Mouse (Mus musculus): ENCODE measurements around the gene Dgkq.

Gene Dgkq

DNA sequence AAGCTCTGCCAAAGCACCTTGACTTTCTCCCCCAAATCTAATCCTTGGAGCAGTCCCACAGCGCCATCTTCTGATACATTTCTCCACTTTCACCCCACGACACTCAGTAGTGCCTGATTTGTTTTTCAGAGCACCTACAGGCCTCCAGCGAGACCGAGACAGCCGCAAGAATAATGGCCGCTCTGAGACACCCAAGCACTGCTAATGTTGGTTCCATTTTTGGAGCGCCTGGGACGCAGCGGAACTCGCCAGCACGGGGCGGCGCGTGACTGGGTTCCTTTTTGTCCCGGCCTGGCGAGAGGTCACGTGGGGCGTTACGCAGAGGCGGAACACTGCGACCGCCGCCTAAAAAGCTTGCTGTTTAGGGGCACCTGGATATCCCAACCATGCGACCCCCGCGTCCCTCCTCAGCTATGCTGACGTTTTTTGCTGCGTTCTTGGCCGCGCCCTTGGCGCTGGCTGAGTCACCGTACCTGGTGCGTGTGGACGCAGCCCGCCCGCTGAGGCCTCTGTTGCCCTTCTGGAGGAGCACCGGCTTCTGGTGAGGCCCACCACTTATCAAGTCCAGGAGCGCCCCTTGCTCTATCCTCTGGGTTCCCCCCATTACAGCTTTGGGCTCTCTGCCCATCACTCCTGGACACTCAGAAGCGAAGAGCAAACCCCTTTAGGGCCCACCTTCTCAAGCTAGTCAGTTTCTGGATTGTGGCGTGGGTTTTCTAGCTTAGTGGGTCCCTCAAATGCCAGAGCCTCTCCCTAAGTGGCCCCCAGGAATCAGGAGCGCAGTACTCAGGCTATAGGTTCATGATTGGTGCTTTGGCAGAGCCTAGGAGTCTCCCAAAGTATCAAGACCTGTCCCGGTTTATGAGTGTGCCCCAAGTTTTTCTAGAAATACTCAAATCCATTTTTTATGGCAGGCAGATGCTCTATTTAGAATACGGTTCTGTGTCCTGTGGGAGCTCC is at the start of gene Dgkq:
Gene Dgkq, minus strand, starts transcription at position 696 of the 960 bp plus-strand sequence.
- peak; percentile 94 for DNase-seq

GRCm38 (mm10) chr5:108718051-108718450 is 48.6 kb upstream of the Dgkq start:
- no peak for DNase-seq

- DNase-seq: no peak
Measured at GRCm38 (mm10) chr5:108715974-108716373, 46.5 kb upstream of the Dgkq start.

DNA sequence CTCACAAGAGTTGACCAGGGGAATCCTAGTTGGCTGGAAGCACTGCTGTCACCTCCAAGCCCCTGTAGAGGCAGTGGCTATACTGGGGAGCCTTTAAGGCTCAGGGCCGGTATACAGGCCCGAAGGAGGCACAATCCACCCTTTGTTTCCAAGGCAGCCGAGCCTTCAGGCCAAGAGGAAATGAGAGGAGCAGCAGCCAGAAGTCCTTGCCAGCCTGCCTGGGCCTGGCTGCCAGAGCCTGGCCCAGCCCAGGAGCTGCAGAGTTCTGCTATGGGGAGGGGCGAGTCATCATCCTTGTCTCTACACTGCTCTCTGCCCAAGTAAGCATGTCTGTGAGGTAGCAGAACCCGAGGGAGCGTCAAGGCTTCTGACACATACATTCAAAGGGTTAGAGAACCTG is 44.7 kb upstream of the Dgkq start:
- DNase-seq: no peak

GRCm38 (mm10) chr5:108713691-108714090 is 44.2 kb upstream of the Dgkq start:
- DNase-seq: no peak

DNA sequence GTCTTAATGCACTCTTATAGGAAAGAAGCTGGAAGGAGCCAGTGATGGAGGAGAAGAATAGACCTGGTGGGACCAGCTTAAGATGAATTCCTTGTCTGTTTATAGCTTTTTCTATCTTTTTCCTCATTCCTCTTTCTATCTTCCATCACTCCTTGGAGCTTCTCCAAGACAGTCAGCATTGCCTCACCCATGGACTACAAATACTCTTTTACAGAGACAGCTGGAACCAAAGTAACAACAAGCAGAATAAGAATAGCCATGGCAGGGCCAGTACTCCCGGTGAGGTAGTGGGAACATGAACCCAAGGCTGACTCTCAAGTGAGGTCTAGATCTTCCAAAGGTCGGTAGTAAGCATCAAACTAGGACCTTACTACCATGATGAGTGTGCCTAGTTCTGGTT is 43.6 kb upstream of the Dgkq start:
- DNase-seq: no peak

- no peak for DNase-seq
Measured at GRCm38 (mm10) chr5:108711968-108712367, 42.5 kb upstream of the Dgkq start.

- DNase-seq: no peak
Measured at GRCm38 (mm10) chr5:108708981-108709731, 39.7 kb upstream of the Dgkq start.

DNA sequence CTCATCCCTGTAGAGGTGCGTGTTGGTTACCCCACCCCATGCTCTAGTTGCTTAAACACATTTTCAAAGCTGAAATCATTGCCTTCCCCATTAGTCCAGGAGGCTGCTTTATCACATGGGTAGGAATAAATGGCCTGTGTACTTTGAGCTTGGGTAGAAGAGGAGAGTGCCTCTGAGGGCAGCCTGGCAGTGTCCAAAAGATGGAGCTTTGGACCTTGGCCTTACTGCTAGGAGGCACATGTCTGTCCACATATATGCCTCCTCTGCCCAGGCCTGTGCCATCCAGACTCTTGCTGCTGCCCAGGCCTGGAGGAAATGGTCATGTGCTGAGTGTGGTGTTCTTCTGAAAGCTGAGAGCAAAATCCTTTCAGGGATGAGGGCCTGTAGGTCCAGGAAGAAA is 38.9 kb upstream of the Dgkq start:
- DNase-seq: peak; percentile 50

GRCm38 (mm10) chr5:108707758-108708157 is 38.3 kb upstream of the Dgkq start:
- DNase-seq: no peak

DNA sequence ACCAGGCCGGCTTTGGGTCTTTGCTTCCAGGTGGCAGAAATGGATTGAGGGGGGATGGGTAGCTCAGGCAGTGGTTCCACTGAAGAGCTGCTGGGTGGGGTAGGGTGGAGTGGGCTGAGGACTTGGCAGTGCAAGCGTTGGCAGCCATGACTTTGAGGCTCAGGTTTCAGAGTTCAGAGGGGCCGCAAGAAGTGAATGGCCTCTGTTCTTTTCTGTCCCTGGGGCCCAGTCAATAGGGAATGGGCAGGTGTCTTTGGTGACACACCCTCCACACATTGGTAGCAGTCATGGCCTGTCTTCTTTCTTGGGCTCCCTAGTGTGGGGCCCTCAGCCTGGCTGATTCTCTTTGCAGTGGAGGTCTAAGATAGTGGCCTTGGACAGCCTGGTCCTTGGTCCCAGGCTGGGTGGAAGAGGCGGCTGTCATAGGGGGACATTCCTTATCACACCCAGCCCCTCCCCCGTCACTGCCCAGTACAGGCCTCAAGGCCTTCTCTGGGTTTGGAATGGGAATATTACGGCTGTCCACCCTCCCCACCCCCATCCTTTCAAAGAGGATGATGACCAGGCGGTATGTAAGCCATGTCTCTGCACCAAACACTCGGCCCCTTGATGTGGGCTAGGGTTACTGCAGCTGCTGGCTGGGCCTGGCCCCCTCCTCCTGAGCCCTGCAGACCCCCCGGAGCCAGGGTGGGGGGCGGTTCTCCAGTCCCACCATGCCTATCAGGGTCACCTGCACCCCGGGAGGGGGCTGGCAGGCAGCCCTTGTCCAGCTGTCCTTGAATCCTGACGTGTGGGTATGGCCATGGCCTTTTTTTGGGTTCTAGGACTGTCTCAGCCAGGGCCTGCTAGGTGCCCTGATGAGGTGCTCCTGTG is 34.5 kb upstream of the Dgkq start:
- no peak for DNase-seq

DNA sequence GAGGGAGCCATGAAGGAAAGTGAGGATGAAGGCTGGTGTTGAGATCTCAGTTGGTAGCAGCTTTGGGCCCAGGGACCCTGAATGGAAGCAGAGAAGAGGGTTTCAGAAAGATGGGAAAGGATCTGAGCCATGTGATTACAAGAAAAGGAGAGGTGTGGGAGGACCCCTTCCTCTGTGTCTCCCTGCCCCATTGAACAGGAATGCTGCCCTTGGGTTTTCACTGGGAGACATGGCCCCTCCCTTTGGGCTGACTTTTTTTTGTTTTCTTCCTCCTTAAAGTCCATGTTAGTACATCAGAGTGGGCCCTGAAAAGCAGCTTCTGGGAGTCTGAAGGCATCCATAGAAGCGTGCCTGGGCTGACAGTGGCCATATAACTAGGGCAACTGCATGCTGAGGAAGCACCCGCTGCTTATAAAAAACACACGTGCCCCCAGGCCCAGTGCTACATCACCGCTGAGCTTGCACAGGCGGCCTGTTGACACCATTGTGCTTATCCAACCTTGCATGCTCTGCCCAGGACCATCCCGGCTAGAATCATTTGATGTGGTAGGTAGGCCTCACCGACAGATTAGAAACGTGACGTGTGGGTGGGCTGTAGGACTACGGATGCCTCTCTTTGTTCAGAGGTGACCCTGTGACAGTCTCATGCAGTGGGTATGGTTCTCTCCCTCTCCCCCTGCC is 32.0 kb upstream of the Dgkq start:
- no peak for DNase-seq

DNA sequence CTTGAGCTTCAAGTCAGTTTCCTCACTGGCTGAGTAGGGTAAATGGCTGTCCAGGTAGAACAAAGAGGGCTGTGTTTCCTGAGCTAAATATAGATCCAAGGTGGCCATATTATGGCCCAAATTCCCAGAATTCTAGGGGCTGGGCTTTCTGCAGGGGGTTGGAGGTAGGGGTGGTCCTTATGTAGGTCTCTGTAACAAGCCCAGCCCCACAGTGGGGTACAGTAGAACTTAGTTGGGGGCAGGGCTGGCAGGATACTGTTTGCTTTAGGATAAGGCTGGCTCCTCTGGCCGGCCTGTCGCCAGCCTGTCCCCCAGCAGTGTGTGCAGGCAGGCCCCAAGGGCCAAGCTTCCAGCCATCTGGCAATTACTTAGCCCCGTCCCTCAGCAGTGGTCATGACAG is 30.9 kb upstream of the Dgkq start:
- DNase-seq: no peak

DNA sequence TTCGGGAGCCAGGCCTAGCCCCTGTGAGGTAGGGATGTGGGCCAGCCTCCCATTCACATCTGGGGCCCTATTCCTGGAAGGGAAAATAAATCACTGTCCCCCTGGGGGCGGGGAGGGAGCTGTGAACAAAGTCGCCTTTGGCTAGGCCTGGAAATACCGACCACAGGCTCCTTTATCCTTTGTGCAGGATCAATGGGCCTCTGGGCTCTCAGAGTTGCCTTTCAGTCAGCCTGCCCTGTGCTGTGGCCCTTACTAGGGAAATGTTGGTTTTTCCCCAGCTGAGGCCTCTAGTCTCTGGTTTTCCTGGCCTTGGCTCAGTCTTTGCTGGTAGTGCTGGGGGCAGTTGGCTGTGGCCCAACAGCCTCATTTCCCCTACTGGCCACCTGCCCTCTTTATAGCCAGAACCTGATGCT is 27.9 kb upstream of the Dgkq start:
- no peak for DNase-seq

GRCm38 (mm10) chr5:108696542-108696941 is 27.1 kb upstream of the Dgkq start:
- DNase-seq: peak; percentile 13

- DNase-seq: no peak
Measured at GRCm38 (mm10) chr5:108695861-108696260, 26.4 kb upstream of the Dgkq start.

- DNase-seq: peak; percentile 63
Measured at GRCm38 (mm10) chr5:108694352-108695261, 25.1 kb upstream of the Dgkq start.

GRCm38 (mm10) chr5:108693872-108694288 is 24.4 kb upstream of the Dgkq start:
- peak; percentile 86 for DNase-seq

DNA sequence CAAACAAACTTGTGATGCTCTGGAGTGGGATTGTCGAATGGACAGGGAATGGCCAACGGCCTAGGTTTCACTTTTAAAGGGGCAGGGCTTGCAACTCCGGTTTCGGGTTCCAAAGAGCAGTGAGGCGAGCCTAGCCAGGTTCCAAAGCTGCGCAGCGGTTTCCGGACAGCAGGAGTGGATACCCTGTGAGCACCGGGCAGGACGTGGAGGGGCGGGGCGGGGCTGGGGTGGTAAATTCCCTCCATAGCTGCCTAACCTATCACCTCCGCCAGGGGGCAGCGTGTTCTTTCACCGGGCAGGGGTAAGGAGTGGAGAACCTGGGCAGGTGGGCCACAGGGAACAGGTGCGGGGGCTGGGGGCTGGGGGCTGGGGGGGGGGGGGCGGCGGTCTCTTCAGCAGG is 22.8 kb upstream of the Dgkq start, which contains the start of gene Fgfrl1:
Gene Fgfrl1, plus strand, starts transcription at position 112 of the 400 bp plus-strand sequence.
- peak; percentile 76 for DNase-seq

GRCm38 (mm10) chr5:108691152-108691551 is 21.7 kb upstream of the Dgkq start:
- DNase-seq: no peak

GRCm38 (mm10) chr5:108689091-108689490 is 19.6 kb upstream of the Dgkq start:
- no peak for DNase-seq
